Mouse (Mus musculus) liver, adult 2 months (tissue): ENCODE measurements around the gene Vsig8.

ENCODE experiments used
- CTCF ChIP-seq: fragments of 200-500 bp; IDR thresholded peaks from 2 replicates; pipeline ENCODE4 v1.5.1; 2011; ENCODE audit warnings: low read depth, low read length, control low read depth
- POLR2A ChIP-seq: fragments of 200-500 bp; IDR thresholded peaks from 2 replicates; pipeline ENCODE4 v1.6.1; 2011; ENCODE audit warnings: low read length, control low read depth; ENCODE audit not compliant: insufficient read depth; ENCODE audit errors: extremely low read depth

GRCm38 (mm10) chr1:172580116-172580515 lies 24.4 kb downstream of the Vsig8 start:
- no peak for TF ChIP-seq CTCF
- TF ChIP-seq POLR2A = no peak
